Mouse (Mus musculus): Measurements from ENCODE around the gene Fcgrt. TPM values are rescaled to one million over a fixed set of nuclear protein-coding genes. Genes with fewer than 3 reads are reported as not detected.
A peak's percentile ranks its signal among the peaks of the same experiment; 100 is the strongest.

The Fcgrt gene
- polyA plus RNA-seq, 1 experiment from 2014 or later = 17.7 TPM

DNA sequence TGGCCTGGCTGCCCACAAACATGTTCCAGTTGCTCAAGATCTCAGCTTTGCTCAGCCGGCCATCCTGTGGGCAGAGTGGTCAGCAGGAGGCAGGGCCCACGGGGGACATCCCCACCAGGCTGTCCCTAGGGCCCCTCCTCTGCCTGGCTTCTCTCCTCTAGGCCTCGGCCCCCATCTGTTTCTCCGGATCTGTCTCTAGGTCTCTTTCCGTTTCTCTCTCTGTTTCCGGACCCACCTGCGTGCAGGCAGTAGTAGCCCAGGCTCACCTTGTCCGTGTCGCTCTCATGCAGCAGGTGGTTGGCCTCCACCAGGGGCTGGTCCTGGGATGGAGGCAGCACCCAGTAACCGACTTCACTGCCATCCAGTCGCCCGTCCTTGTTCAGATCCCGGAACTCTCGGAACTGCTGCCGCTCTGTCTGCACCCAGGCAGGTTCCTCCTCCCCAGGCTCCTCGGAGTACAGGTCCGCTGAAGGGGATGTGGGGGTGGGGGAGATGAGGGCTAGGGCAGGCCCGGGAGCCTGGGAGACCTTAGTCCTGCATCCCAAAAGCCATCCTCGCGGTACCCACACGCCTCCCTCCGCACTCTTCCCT is 20.3 kb downstream of the Fcgrt start:
- Histone ChIP-seq H3K4me2 (ENCODE audit: low read length) (no peak overlapping the region), H3K9ac (replicated peaks; ENCODE audit: low read depth, low read length) (no peak overlapping the region), H3K27me3 (replicated peaks; ENCODE audit: control insufficient read depth, insufficient read depth, low read length) (no peaks in the 10 kb centered on the region), H3K4me3 (replicated peaks; ENCODE audit: low read length) (no peak overlapping the region), H3K36me3 (ENCODE audit: control insufficient read depth, insufficient read depth) (peaks cover 6% of the 10 kb centered on the region; the same call in 1 of the 2 replicates), H3K27ac (ENCODE audit: low read length) (no peak overlapping the region), H3K9me3 (ENCODE audit: control insufficient read depth, low read length) (no peaks in the 10 kb centered on the region), H3K4me1 (replicated peaks; ENCODE audit: control insufficient read depth, insufficient read depth, low read length) (no peaks in the 10 kb centered on the region)
- 89% methylated on average over 22 of the region's 22 CpGs for WGBS
- ATAC-seq = no peak

DNA sequence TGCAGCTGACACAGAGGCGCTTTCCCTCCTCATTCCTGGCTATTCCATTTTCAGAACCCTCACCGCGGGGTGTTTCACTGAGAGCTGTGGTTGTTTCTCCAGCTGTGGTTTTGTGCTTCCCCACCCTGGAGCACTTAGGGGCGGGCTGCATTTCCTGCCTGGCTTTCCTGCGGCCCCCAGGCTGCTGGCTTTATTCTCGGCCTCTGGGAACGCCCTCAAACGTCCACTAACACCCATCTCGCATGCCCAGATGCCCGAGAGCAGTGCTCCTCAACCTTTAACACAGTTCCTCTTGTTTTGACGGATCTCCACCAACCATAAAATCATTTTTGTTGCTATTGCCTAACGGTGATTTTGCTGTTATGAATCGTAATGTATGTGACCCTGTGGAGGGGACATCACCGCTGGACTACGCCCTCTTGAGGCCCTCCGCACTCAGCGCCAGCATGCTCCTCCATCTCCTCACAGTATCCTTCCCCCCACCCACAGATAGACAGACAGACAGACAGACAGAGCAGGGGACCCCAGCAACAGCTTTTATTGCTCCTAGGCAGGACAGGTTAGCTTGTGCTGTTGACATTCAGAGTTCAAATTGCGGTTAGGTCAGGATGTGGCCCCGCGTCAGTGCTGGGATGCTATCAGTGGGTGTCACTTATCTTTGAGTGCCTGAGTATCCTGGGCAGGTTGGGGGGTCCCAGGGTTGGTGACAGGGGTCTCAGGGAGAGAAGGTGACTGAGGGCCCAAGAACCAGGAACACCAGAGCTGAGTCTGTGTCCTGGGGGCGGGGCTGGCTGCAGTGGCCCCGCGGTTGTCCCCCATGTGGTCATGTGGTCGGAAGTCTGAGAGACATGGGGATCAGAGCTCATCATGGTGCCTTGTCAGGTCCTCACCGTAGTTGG is 21.0 kb downstream of the Fcgrt start:
- H3K27me3 ChIP-seq (replicated peaks; ENCODE audit: control insufficient read depth, insufficient read depth, low read length) = no peaks in the 10 kb centered on the region
- no peak overlapping the region for H3K27ac ChIP-seq (ENCODE audit: low read length)
- no peaks in the 10 kb centered on the region for H3K9me3 ChIP-seq (ENCODE audit: control insufficient read depth, low read length)
- no peaks in the 10 kb centered on the region for H3K4me1 ChIP-seq (replicated peaks; ENCODE audit: control insufficient read depth, insufficient read depth, low read length)
- H3K9ac ChIP-seq (replicated peaks; ENCODE audit: low read depth, low read length) = no peak overlapping the region
- H3K4me3 ChIP-seq (replicated peaks; ENCODE audit: low read length) = no peak overlapping the region
- WGBS = 82% methylated on average over 25 of the region's 25 CpGs
- H3K4me2 ChIP-seq (ENCODE audit: low read length) = no peak overlapping the region
- peaks cover 6% of the 10 kb centered on the region; the same call in 1 of the 2 replicates for H3K36me3 ChIP-seq (ENCODE audit: control insufficient read depth, insufficient read depth)
- no peak for ATAC-seq

DNA sequence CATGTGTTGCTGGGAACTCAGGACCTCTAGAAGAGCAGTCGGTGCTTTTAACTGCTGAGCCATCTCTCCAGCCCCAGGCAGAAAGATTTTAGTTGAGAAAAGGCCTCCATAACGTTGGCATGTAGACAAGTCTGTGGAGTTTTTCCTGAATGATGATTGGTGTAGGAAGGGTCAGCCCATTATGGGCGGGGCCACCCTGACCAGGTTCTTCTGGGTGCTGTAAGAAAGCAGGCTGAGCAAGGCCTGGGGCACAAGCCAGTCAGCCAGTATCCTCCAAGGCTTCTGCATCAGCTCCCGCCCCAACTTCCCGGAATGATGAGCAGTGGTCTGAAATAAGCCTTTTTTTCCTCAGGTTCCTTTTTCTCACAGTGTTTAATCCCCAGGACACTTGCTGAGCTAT is 22.6 kb downstream of the Fcgrt start:
- no peaks in the 10 kb centered on the region for H3K4me1 ChIP-seq (replicated peaks; ENCODE audit: control insufficient read depth, insufficient read depth, low read length)
- 38% methylated on average over 5 of the region's 5 CpGs for WGBS
- no peaks in the 10 kb centered on the region for H3K27me3 ChIP-seq (replicated peaks; ENCODE audit: control insufficient read depth, insufficient read depth, low read length)

DNA sequence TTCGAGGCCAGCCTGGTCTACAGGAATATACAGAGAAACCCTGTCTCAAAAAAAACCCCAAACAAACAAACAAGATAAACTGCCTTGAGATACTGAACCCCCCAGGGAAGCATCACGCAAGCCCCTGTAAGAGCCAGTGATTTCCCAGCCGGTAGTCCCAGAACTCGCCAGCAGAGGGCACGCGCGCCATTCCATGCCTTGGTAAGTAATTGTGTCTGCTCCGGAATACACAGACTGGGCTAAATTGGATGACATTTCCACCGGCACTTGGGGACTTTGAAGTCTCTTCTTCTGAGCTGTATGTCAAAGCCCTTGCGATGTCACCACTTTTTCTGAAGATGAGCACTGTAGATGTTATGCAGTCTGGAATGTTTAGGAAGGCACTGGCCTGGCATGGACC is 23.8 kb downstream of the Fcgrt start:
- WGBS = 2% methylated on average over 10 of the region's 10 CpGs
- ATAC-seq = peak; percentile 75
- no peak overlapping the region for H3K4me2 ChIP-seq (ENCODE audit: low read length)
- H3K27ac ChIP-seq (ENCODE audit: low read length) = no peak overlapping the region
- H3K9me3 ChIP-seq (ENCODE audit: control insufficient read depth, low read length) = no peaks in the 10 kb centered on the region
- no peaks in the 10 kb centered on the region for H3K36me3 ChIP-seq (ENCODE audit: control insufficient read depth, insufficient read depth)
- no peaks in the 10 kb centered on the region for H3K27me3 ChIP-seq (replicated peaks; ENCODE audit: control insufficient read depth, insufficient read depth, low read length)
- H3K9ac ChIP-seq (replicated peaks; ENCODE audit: low read depth, low read length) = no peak overlapping the region
- no peak overlapping the region for H3K4me3 ChIP-seq (replicated peaks; ENCODE audit: low read length)
- no peaks in the 10 kb centered on the region for H3K4me1 ChIP-seq (replicated peaks; ENCODE audit: control insufficient read depth, insufficient read depth, low read length)

More for the DNA sequence above, 22.6 kb downstream of the Fcgrt start:
- no peak overlapping the region for H3K9ac ChIP-seq (replicated peaks; ENCODE audit: low read depth, low read length)
- no peak overlapping the region for H3K4me3 ChIP-seq (replicated peaks; ENCODE audit: low read length)
- no peak overlapping the region for H3K27ac ChIP-seq (ENCODE audit: low read length)
- ATAC-seq = no peak
- H3K4me2 ChIP-seq (ENCODE audit: low read length) = no peak overlapping the region
- no peaks in the 10 kb centered on the region for H3K9me3 ChIP-seq (ENCODE audit: control insufficient read depth, low read length)
- H3K36me3 ChIP-seq (ENCODE audit: control insufficient read depth, insufficient read depth) = 0 out of 2 replicates have a peak, but pooled peaks cover 2% of the 10 kb centered on the region

DNA sequence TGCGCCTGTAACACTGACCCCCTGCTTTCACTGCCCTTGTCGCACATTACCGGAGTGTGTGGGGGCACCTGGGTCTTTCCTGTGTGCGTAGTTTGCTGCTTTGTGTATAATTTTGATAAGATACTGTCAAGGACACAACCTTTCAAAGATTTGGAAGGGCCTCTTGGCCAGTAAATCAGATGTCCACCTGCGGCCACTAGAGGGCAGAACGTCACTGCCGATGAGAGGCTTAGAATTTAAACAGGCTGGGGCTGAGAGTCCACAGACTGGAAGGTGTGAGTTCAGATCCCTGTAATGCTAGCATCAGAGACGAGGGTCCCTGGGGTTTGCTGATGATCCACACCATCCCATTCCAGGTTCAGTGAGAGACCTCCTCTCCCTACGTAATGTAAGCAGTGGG is 25.1 kb downstream of the Fcgrt start:
- H3K9ac ChIP-seq (replicated peaks; ENCODE audit: low read depth, low read length) = no peak overlapping the region
- H3K9me3 ChIP-seq (ENCODE audit: control insufficient read depth, low read length) = no peaks in the 10 kb centered on the region
- WGBS = 37% methylated on average over 9 of the region's 9 CpGs
- H3K4me1 ChIP-seq (replicated peaks; ENCODE audit: control insufficient read depth, insufficient read depth, low read length) = no peaks in the 10 kb centered on the region
- no peaks in the 10 kb centered on the region for H3K36me3 ChIP-seq (ENCODE audit: control insufficient read depth, insufficient read depth)
- no peak overlapping the region for H3K4me2 ChIP-seq (ENCODE audit: low read length)
- no peaks in the 10 kb centered on the region for H3K27me3 ChIP-seq (replicated peaks; ENCODE audit: control insufficient read depth, insufficient read depth, low read length)
- no peak for ATAC-seq
- H3K4me3 ChIP-seq (replicated peaks; ENCODE audit: low read length) = no peak overlapping the region
- H3K27ac ChIP-seq (ENCODE audit: low read length) = no peak overlapping the region

DNA sequence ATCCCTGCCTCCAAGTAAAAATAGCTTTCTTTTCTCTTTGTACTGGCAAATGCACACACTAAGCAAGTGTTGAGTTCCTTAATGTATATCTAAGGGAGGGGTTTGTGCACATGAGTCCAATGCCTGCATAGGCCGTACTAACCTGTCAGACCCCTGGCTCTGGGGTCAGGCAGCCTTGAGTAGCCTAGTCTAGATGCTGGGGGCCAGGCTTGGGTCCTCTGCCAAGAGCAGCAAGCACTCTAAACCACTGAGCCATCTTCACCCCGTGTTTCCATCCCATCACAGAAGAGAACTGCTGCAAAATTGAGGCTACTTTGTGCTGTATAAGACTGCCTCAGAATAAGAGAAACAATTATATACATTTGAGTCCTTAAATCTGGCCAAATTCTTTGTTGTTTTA is 25.8 kb downstream of the Fcgrt start:
- H3K36me3 ChIP-seq (ENCODE audit: control insufficient read depth, insufficient read depth) = no peaks in the 10 kb centered on the region
- H3K9me3 ChIP-seq (ENCODE audit: control insufficient read depth, low read length) = no peaks in the 10 kb centered on the region
- no peak overlapping the region for H3K4me2 ChIP-seq (ENCODE audit: low read length)
- H3K27ac ChIP-seq (ENCODE audit: low read length) = no peak overlapping the region
- ATAC-seq = no peak
- H3K4me3 ChIP-seq (replicated peaks; ENCODE audit: low read length) = no peak overlapping the region
- H3K27me3 ChIP-seq (replicated peaks; ENCODE audit: control insufficient read depth, insufficient read depth, low read length) = no peaks in the 10 kb centered on the region
- no peaks in the 10 kb centered on the region for H3K4me1 ChIP-seq (replicated peaks; ENCODE audit: control insufficient read depth, insufficient read depth, low read length)
- no peak overlapping the region for H3K9ac ChIP-seq (replicated peaks; ENCODE audit: low read depth, low read length)
- WGBS = 89% methylated on average over 2 of the region's 2 CpGs

DNA sequence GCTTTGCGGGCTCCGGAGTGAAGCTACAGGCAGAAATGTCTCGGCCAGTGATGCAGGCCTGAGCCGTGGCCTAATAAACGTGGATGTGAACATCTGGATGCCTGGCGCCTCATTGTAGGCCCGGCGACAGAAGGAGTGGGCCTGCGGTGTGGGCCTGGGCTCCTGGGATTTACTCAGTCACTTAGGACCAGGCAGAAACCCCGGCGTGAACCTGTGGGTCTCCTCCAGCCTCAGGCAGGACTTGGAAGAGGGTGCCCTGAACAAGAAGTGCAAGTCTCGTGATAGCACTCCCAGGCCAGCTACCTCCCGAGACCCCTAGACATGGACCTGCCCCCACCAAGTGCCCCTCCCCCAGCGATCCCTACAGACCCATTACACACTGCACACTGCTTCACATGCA is 26.3 kb downstream of the Fcgrt start:
- ATAC-seq = no peak
- WGBS = 91% methylated on average over 14 of the region's 14 CpGs
- H3K27me3 ChIP-seq (replicated peaks; ENCODE audit: control insufficient read depth, insufficient read depth, low read length) = no peaks in the 10 kb centered on the region

DNA sequence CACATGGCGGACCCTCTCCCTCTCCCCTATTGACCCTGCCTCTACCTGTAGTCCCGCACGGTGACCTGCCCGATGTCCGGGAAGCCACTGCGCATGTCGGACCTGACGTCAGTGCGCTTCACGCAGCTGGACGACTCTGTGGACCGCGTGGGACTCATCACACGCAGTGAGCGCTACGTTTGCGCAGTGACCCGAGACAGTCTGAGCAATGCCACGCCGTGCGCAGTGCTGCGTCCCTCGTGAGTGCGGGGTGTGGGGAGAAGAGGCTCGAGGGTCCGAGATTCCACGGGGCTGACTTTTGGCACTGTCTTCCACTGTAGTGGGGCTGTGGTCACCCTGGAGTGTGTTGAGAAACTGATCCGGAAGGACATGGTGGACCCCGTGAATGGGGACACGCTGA is 27.1 kb downstream of the Fcgrt start:
- 88% methylated on average over 30 of the region's 30 CpGs for WGBS
- Histone ChIP-seq H3K4me3 (replicated peaks; ENCODE audit: low read length) (no peak overlapping the region), H3K9ac (replicated peaks; ENCODE audit: low read depth, low read length) (no peak overlapping the region), H3K27ac (ENCODE audit: low read length) (no peak overlapping the region), H3K36me3 (ENCODE audit: control insufficient read depth, insufficient read depth) (no peaks in the 10 kb centered on the region), H3K4me1 (replicated peaks; ENCODE audit: control insufficient read depth, insufficient read depth, low read length) (no peaks in the 10 kb centered on the region), H3K9me3 (ENCODE audit: control insufficient read depth, low read length) (no peaks in the 10 kb centered on the region), H3K4me2 (ENCODE audit: low read length) (no peak overlapping the region), H3K27me3 (replicated peaks; ENCODE audit: control insufficient read depth, insufficient read depth, low read length) (no peaks in the 10 kb centered on the region)
- ATAC-seq = no peak

More for the DNA sequence above, 26.3 kb downstream of the Fcgrt start:
- Histone ChIP-seq H3K9me3 (ENCODE audit: control insufficient read depth, low read length) (no peaks in the 10 kb centered on the region), H3K9ac (replicated peaks; ENCODE audit: low read depth, low read length) (no peak overlapping the region), H3K4me1 (replicated peaks; ENCODE audit: control insufficient read depth, insufficient read depth, low read length) (no peaks in the 10 kb centered on the region), H3K4me2 (ENCODE audit: low read length) (no peak overlapping the region), H3K36me3 (ENCODE audit: control insufficient read depth, insufficient read depth) (no peaks in the 10 kb centered on the region), H3K4me3 (replicated peaks; ENCODE audit: low read length) (no peak overlapping the region), H3K27ac (ENCODE audit: low read length) (no peak overlapping the region)

DNA sequence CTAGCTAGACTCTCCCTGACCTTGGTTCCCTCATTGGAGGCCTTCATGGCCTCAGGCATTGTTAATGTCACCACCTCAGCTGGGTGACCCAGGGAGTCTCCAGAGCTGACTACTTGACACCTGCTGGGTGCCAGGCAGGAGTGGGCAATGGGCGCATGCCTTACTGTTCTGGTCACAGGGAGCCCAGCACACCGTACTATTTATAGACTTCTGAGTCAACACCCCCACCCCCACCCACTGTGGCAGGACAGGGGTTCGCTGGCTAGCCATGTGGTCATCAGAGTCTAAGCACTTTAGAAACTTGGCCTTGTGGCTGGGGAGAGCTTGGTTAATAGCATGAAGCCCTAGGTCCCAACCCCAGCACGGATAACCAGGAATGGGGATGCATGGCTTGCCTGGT is 28.2 kb downstream of the Fcgrt start:
- Histone ChIP-seq H3K9me3 (ENCODE audit: control insufficient read depth, low read length) (no peaks in the 10 kb centered on the region), H3K27me3 (replicated peaks; ENCODE audit: control insufficient read depth, insufficient read depth, low read length) (no peaks in the 10 kb centered on the region), H3K36me3 (ENCODE audit: control insufficient read depth, insufficient read depth) (no peaks in the 10 kb centered on the region), H3K4me3 (replicated peaks; ENCODE audit: low read length) (no peak overlapping the region), H3K4me2 (ENCODE audit: low read length) (no peak overlapping the region), H3K4me1 (replicated peaks; ENCODE audit: control insufficient read depth, insufficient read depth, low read length) (no peaks in the 10 kb centered on the region), H3K9ac (replicated peaks; ENCODE audit: low read depth, low read length) (no peak overlapping the region), H3K27ac (ENCODE audit: low read length) (no peak overlapping the region)
- 93% methylated on average over 4 of the region's 4 CpGs for WGBS
- no peak for ATAC-seq

All from forebrain, embryonic 16.5 days (tissue).